Mouse (Mus musculus) gastrocnemius, adult 8-10 months (tissue): ENCODE measurements around the gene Mapk8. TPM values are rescaled to one million over a fixed set of nuclear protein-coding genes. Genes with fewer than 3 reads are reported as not detected.
A peak's percentile ranks its signal among the peaks of the same experiment; 100 is the strongest.
"Not testable (repeated sequence)": the region's sequence is repeated elsewhere in the genome, so short reads cannot be mapped to it uniquely, and the experiment has no call there.

Experiments used
- DNase-seq, 2 experiments: peaks; one replicate each; pipeline ENCODE4 v3.0.0; 2022; ENCODE audit warnings: low spot score in 2 of 2
- total RNA-seq, 4 experiments: library from RNA; stranded (reverse); gene quantifications; 2 replicates each; pipeline ENCODE4 v1.2.4; 2022

Mapk8 gene
- total RNA-seq: 10 to 100 TPM; 29.2 to 32.3 (median 30.4) TPM

GRCm38 (mm10) chr14:33447027-33447569 lies at the start of gene Mapk8:
Gene Mapk8, minus strand, starts transcription at chr14:33447158.
- DNase-seq: peak; percentile 97

- DNase-seq: no peak
Measured at GRCm38 (mm10) chr14:33495226-33495625, 48.3 kb upstream of the Mapk8 start.

GRCm38 (mm10) chr14:33487805-33488550 lies 41.0 kb upstream of the Mapk8 start:
- no peak for DNase-seq

- no peak for DNase-seq
Measured at GRCm38 (mm10) chr14:33481991-33482390, 35.0 kb upstream of the Mapk8 start.

- no peak for DNase-seq
Measured at GRCm38 (mm10) chr14:33476094-33476760, 29.3 kb upstream of the Mapk8 start.

GRCm38 (mm10) chr14:33474461-33474860 lies 27.5 kb upstream of the Mapk8 start:
- DNase-seq: no peak

GRCm38 (mm10) chr14:33471331-33471730 lies 24.4 kb upstream of the Mapk8 start, which contains the start of gene Frmpd2:
Gene Frmpd2, plus strand, starts transcription at chr14:33471696.
- no peak for DNase-seq

GRCm38 (mm10) chr14:33467766-33468165 lies 20.8 kb upstream of the Mapk8 start:
- no peak for DNase-seq

GRCm38 (mm10) chr14:33463658-33464057 lies 16.7 kb upstream of the Mapk8 start:
- no peak for DNase-seq

GRCm38 (mm10) chr14:33450331-33450730 lies 3.4 kb upstream of the Mapk8 start:
- no peak for DNase-seq

GRCm38 (mm10) chr14:33449296-33449840 lies 2.4 kb upstream of the Mapk8 start:
- DNase-seq: no peak

- DNase-seq: no peak
Measured at GRCm38 (mm10) chr14:33448276-33448675, 1.3 kb upstream of the Mapk8 start.

GRCm38 (mm10) chr14:33446561-33447023 lies 366 bp downstream of the Mapk8 start:
- peak in 1 of 2 experiments; percentile 4 for DNase-seq

- DNase-seq: no peak
Measured at GRCm38 (mm10) chr14:33445962-33446361, 996 bp downstream of the Mapk8 start.

- DNase-seq: no peak
Measured at GRCm38 (mm10) chr14:33443780-33444179, 3.2 kb downstream of the Mapk8 start.

GRCm38 (mm10) chr14:33432485-33432884 lies 14.5 kb downstream of the Mapk8 start:
- not testable (repeated sequence) for DNase-seq

- DNase-seq: no peak
Measured at GRCm38 (mm10) chr14:33424124-33424523, 22.8 kb downstream of the Mapk8 start.

- DNase-seq: no peak
Measured at GRCm38 (mm10) chr14:33423003-33423402, 24.0 kb downstream of the Mapk8 start.

GRCm38 (mm10) chr14:33418311-33418909 lies 28.5 kb downstream of the Mapk8 start:
- no peak for DNase-seq

GRCm38 (mm10) chr14:33415746-33416145 lies 31.2 kb downstream of the Mapk8 start:
- DNase-seq: no peak

- no peak for DNase-seq
Measured at GRCm38 (mm10) chr14:33402331-33402730, 44.6 kb downstream of the Mapk8 start.

GRCm38 (mm10) chr14:33400019-33400418 lies 46.9 kb downstream of the Mapk8 start:
- DNase-seq: no peak
